Mouse (Mus musculus) intestine, embryonic 15.5 days (tissue): Measurements from ENCODE around the gene Gas6. TPM values are rescaled to one million over a fixed set of nuclear protein-coding genes. Genes with fewer than 3 reads are reported as not detected.

Experiments used
- ATAC-seq: fragments of 200-750 bp; cut with Nextera tagmentation; 2 replicates; pipeline ENCODE4 v1.8.0; 2017; ENCODE audit warnings: moderate TSS enrichment, moderate library complexity
- H3K27ac ChIP-seq: fragments of 300-500 bp; sonication (generic); 2 replicates; pipeline ENCODE4 v1.5.1; 2015; ENCODE audit warnings: mild to moderate bottlenecking, inconsistent platforms
- H3K27me3 ChIP-seq: fragments of 300-500 bp; sonication (generic); replicated peaks from 2 replicates; pipeline ENCODE4 v1.6.1; 2015; ENCODE audit warnings: inconsistent platforms
- H3K36me3 ChIP-seq: fragments of 300-500 bp; sonication (generic); 2 replicates; pipeline ENCODE4 v1.6.1; 2015; ENCODE audit warnings: inconsistent platforms
- H3K4me1 ChIP-seq: fragments of 300-500 bp; sonication (generic); replicated peaks from 2 replicates; pipeline ENCODE4 v1.6.1; 2015; ENCODE audit warnings: inconsistent platforms
- H3K4me2 ChIP-seq: fragments of 300-500 bp; sonication (generic); replicated peaks from 2 replicates; pipeline ENCODE4 v1.6.1; 2015; ENCODE audit warnings: mild to moderate bottlenecking, inconsistent platforms
- H3K4me3 ChIP-seq: fragments of 300-500 bp; sonication (generic); replicated peaks from 2 replicates; pipeline ENCODE4 v1.5.1; 2015; ENCODE audit warnings: inconsistent platforms
- H3K9ac ChIP-seq: fragments of 300-500 bp; sonication (generic); 2 replicates; pipeline ENCODE4 v1.6.1; 2015; ENCODE audit warnings: inconsistent platforms
- H3K9me3 ChIP-seq: fragments of 300-500 bp; sonication (generic); 2 replicates; pipeline ENCODE4 v1.6.1; 2016; ENCODE audit warnings: inconsistent platforms
- WGBS: fragments of 180-500 bp; shearing (Covaris S2); methylation state at CpG from one replicate; pipeline ENCODE4 v1.1.7; 2015; 5-methylcytosine and 5-hydroxymethylcytosine counted together
- polyA plus RNA-seq: library from polyadenylated mRNA; unstranded; fragments of >200 nt; fragmentation: Nextera tagmentation; extraction: Ambion mirVana; gene quantifications from 2 replicates; pipeline ENCODE4 v1.2.1, GENCODE M21; 2015

Gene Gas6
- polyA plus RNA-seq, 1 experiment from 2014 or later: 50.9 TPM

- Histone ChIP-seq H3K4me2 (no peak overlapping the region), H3K4me1 (peaks cover 33% of the 10 kb centered on the region), H3K9me3 (no peaks in the 10 kb centered on the region), H3K9ac (no peak overlapping the region), H3K27ac (0 out of 2 replicates have a peak overlapping the region, but pooled peaks have one; percentile 64), H3K4me3 (no peak overlapping the region), H3K27me3 (no peaks in the 10 kb centered on the region), H3K36me3 (no peaks in the 10 kb centered on the region)
- WGBS: 48% methylated on average over 6 of the region's 6 CpGs
- ATAC-seq: no peak
Measured at GRCm38 (mm10) chr8:13520349-13520748, 26.1 kb upstream of the Gas6 start.

DNA sequence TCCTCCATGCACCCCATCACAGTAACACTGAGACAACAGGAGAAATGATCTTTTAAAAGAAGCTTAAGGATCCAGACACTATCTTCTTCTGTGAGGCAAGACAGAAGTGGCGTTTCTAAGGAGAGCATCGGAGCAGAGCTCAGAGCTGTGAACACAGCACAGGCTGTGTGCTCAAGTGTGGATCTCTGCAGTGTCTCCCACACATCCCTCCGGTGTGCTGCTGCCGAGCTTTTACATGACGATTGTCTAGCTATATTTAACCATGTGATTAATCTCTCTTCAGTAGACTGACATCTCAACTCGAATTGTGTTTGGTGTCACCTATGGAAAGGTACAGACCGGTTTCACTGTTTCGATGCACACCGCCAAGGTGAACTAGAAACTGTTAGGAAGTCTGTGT lies 25.2 kb upstream of the Gas6 start:
- 61% methylated on average over 9 of the region's 9 CpGs for WGBS
- Histone ChIP-seq H3K9ac (no peak overlapping the region), H3K4me1 (peaks cover 33% of the 10 kb centered on the region), H3K4me2 (no peak overlapping the region), H3K36me3 (no peaks in the 10 kb centered on the region), H3K27ac (no peak overlapping the region), H3K27me3 (no peaks in the 10 kb centered on the region), H3K4me3 (no peak overlapping the region), H3K9me3 (no peaks in the 10 kb centered on the region)
- ATAC-seq: no peak

DNA sequence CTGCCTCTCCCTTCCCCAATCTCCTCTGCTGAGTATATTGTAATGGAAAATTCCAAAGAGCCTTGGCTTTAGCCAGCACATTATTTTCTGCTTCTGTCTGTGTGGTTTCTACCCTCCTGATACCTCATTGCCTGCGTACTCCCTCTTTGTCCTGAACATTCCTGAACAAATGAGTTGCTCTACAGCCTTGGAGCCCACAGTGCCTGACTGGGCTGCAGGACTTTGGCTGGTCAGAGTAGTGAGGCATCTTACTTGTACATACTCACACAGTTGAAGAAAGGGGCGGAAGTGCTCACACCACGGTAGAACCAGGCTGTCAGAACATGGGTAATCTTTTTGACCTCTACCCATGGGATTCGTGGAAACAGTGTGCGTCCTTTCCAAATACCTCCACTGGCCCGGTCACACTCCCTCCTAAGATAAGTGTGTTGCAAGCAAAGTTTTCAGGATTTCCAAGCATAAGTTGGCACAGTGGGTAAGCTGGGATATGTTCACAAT lies 23.0 kb upstream of the Gas6 start:
- Histone ChIP-seq H3K4me1 (peaks cover 33% of the 10 kb centered on the region), H3K27ac (no peak overlapping the region), H3K9ac (no peak overlapping the region), H3K36me3 (no peaks in the 10 kb centered on the region), H3K9me3 (no peaks in the 10 kb centered on the region), H3K4me2 (no peak overlapping the region), H3K4me3 (no peak overlapping the region), H3K27me3 (no peaks in the 10 kb centered on the region)
- ATAC-seq: no peak
- 85% methylated on average over 6 of the region's 6 CpGs for WGBS

GRCm38 (mm10) chr8:13516728-13517127 lies 22.4 kb upstream of the Gas6 start:
- Histone ChIP-seq H3K27ac (0 out of 2 replicates have a peak overlapping the region, but pooled peaks have one; percentile 8), H3K4me3 (no peak overlapping the region)
- no peak for ATAC-seq

DNA sequence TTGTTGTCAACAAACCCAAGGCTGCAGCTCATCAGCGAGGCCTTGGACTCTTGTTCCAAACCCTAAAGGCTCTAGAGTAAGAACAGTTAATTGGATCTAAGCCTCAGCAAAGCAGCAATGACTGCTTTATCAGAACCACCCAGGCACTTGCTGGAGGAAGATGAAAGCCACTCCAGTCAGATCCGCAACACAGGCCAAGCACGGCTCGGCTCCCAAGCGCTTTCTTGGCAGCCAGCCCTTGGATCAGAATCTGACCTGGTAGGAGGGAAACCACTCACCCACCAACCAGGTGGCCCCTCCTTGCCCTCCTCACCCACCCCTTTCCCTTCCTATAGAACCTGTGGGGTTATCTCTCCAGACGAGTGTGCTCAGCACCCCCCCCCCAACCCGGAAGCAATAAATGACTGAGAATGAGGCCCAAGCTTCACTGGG lies 21.7 kb upstream of the Gas6 start:
- no peak overlapping the region for H3K27ac ChIP-seq
- H3K9me3 ChIP-seq: no peaks in the 10 kb centered on the region
- no peaks in the 10 kb centered on the region for H3K36me3 ChIP-seq
- H3K4me3 ChIP-seq: no peak overlapping the region
- peaks cover 33% of the 10 kb centered on the region for H3K4me1 ChIP-seq
- peak; percentile 44 for ATAC-seq
- H3K4me2 ChIP-seq: no peak overlapping the region
- H3K27me3 ChIP-seq: no peaks in the 10 kb centered on the region
- no peak overlapping the region for H3K9ac ChIP-seq
- 52% methylated on average over 7 of the region's 7 CpGs for WGBS

More at GRCm38 (mm10) chr8:13516728-13517127, 22.4 kb upstream of the Gas6 start:
- no peak overlapping the region for H3K4me2 ChIP-seq
- no peaks in the 10 kb centered on the region for H3K9me3 ChIP-seq
- no peaks in the 10 kb centered on the region for H3K36me3 ChIP-seq
- no peaks in the 10 kb centered on the region for H3K27me3 ChIP-seq
- 54% methylated on average over 5 of the region's 5 CpGs for WGBS
- H3K9ac ChIP-seq: no peak overlapping the region
- peaks cover 36% of the 10 kb centered on the region for H3K4me1 ChIP-seq

DNA sequence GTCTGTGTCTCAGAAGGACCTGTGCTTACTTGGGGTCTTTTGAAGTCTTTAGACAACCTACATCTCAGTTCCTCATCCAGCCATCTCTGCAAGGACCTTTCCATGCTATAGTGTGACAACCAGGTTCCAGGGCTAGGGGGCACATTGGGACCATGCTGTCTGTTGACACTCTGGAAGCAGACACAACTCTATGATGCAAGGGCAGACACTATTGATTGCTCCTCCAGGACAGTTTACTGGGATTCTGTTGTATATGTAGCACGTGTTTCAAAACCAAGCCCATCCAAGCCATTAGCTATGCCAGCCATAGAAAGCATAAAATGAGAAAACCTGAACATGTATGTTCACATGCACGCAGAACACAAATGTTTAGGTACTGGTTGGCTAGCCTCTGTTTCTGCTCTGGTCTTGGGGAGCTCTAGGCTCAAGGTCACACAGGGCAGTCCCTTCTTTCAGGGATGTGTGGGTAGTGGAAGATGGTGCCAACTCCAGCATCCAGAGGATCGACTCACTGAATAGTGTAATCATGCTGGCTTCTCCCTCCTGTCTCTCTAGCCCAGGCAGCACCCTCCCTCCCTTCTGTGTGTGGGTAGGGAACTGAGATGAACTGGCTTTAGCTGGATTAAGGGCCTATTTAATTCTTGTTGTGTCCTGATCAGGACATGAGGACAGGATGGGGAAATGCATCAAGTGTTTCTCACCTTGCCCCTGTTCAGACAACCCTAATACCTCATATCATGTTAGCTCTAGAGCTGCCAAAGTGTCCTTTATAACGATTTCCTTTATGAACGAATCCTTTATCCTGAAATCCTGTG lies 19.5 kb upstream of the Gas6 start:
- Histone ChIP-seq H3K4me3 (no peak overlapping the region), H3K27me3 (no peaks in the 10 kb centered on the region), H3K9ac (no peak overlapping the region), H3K9me3 (no peaks in the 10 kb centered on the region), H3K4me2 (no peak overlapping the region), H3K36me3 (no peaks in the 10 kb centered on the region), H3K4me1 (peaks cover 20% of the 10 kb centered on the region), H3K27ac (no peak overlapping the region)
- ATAC-seq: no peak
- 82% methylated on average over 5 of the region's 5 CpGs for WGBS

DNA sequence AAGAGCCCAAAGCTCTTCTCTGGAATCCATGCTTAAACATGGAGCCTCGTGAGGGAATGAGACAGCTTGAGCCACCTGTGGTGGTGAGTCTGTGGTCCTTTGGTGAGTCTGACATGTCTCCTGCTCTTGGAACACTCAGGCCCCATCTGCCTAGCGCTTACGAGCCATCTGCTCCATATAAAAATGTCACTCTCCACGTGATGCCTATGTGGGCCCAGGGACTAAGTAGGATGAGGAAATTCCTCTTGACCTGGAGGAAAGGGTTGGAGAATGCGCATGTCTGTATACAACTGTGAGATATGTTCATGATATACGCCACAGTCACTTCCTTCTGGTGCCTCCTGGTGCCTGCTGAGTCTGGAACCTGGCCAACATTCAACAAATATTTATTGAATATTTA lies 18.4 kb upstream of the Gas6 start:
- 32% methylated on average over 6 of the region's 6 CpGs for WGBS
- H3K27ac ChIP-seq: no peak overlapping the region
- H3K9me3 ChIP-seq: no peaks in the 10 kb centered on the region
- H3K4me1 ChIP-seq: peaks cover 23% of the 10 kb centered on the region
- no peak overlapping the region for H3K9ac ChIP-seq
- ATAC-seq: peak; percentile 51
- H3K36me3 ChIP-seq: no peaks in the 10 kb centered on the region
- H3K27me3 ChIP-seq: no peaks in the 10 kb centered on the region
- H3K4me2 ChIP-seq: no peak overlapping the region
- no peak overlapping the region for H3K4me3 ChIP-seq

DNA sequence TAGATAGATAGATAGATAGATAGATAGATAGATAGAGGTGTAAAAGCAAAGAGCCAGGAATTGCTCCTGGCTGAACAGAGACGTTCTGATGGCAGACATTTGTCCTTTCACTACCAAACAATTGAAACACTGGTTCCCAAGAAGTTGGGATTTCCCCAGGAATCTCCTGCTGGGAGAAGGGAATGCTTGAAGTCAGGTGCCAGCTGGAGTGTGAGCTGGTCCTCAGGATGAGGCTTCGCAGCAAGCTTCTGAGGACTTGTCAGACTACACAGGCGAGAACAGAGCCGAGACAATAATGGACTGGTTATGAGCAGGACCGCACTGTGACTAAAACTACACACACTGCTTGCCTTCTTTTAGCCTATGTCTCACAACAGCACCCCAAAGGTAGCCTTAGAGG lies 17.7 kb upstream of the Gas6 start:
- no peaks in the 10 kb centered on the region for H3K9me3 ChIP-seq
- peaks cover 28% of the 10 kb centered on the region for H3K4me1 ChIP-seq
- 85% methylated on average over 5 of the region's 5 CpGs for WGBS
- no peaks in the 10 kb centered on the region for H3K36me3 ChIP-seq
- no peaks in the 10 kb centered on the region for H3K27me3 ChIP-seq
- H3K9ac ChIP-seq: no peak overlapping the region
- H3K4me2 ChIP-seq: no peak overlapping the region
- H3K27ac ChIP-seq: no peak overlapping the region
- ATAC-seq: no peak
- no peak overlapping the region for H3K4me3 ChIP-seq

DNA sequence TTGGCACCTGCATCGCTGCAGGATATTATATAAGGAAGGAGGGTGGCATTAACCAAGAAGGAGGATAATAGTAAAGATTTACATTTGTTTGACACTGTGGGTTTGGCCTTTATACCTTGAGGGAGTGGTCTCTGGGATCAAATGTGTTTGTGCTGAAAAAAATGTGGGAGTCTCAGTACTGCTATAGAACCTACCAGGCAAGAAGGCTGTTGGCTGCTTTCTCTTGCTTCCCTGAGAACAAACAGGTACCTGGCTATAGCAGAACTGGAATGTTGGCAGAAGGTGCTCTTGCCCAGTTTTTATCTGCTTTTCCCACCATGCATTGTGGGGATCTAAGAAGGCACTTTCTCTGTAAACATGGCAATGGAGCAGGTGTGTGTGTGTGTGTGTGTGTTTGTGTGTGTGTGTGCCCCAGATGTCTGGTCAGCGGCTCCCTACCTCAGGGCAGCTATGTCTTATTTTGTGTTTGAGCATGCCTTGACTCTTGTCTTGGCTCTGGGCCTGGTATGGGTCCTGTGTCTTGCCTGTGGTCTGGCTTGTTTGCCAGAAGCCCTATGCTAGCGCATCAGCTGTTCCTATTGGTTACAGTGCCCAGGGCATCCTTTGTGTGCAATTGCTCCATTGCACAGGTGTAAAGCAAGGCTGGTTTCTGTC lies 13.1 kb upstream of the Gas6 start:
- peak; percentile 44 for ATAC-seq
- no peaks in the 10 kb centered on the region for H3K27me3 ChIP-seq
- no peaks in the 10 kb centered on the region for H3K36me3 ChIP-seq

DNA sequence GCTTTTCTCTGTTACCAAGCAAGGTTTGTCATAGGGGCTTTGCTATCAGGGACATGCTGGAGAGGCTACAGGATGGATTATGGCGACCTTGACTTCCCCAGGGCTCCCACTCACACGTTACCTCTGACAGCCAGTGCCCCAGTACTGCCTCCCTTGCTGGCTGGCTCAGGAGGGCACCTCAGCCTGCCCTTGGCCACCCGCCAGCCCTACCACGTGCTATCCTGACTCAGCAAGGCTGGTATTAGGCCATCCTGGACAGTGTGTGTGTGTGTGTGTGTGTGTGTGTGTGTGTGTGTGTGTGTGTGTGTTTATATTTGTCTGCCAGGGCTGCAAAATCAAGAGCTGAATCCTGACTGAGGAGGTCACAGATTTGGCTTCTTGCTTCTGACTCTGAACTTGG lies 12.6 kb upstream of the Gas6 start:
- no peaks in the 10 kb centered on the region for H3K27me3 ChIP-seq
- H3K4me2 ChIP-seq: no peak overlapping the region
- peak overlapping the region; percentile 44 for H3K27ac ChIP-seq
- no peak overlapping the region for H3K9ac ChIP-seq
- peak; percentile 86 for ATAC-seq
- no peaks in the 10 kb centered on the region for H3K9me3 ChIP-seq
- H3K4me1 ChIP-seq: peaks cover 21% of the 10 kb centered on the region
- no peak overlapping the region for H3K4me3 ChIP-seq
- H3K36me3 ChIP-seq: no peaks in the 10 kb centered on the region
- 40% methylated on average over 4 of the region's 4 CpGs for WGBS

More for the DNA sequence above, 13.1 kb upstream of the Gas6 start:
- Histone ChIP-seq H3K27ac (peak overlapping the region; percentile 44), H3K9ac (no peak overlapping the region), H3K4me2 (no peak overlapping the region), H3K4me1 (peaks cover 24% of the 10 kb centered on the region), H3K9me3 (no peaks in the 10 kb centered on the region), H3K4me3 (no peak overlapping the region)
- WGBS: 59% methylated on average over 3 of the region's 3 CpGs

- no peaks in the 10 kb centered on the region for H3K27me3 ChIP-seq
- no peaks in the 10 kb centered on the region for H3K9me3 ChIP-seq
- H3K4me1 ChIP-seq: peaks cover 21% of the 10 kb centered on the region
- H3K36me3 ChIP-seq: no peaks in the 10 kb centered on the region
- peak overlapping the region; percentile 18 for H3K27ac ChIP-seq
- no peak overlapping the region for H3K4me3 ChIP-seq
- H3K4me2 ChIP-seq: no peak overlapping the region
- H3K9ac ChIP-seq: no peak overlapping the region
- peak; percentile 78 for ATAC-seq
Measured at GRCm38 (mm10) chr8:13504894-13505674, 10.8 kb upstream of the Gas6 start.

DNA sequence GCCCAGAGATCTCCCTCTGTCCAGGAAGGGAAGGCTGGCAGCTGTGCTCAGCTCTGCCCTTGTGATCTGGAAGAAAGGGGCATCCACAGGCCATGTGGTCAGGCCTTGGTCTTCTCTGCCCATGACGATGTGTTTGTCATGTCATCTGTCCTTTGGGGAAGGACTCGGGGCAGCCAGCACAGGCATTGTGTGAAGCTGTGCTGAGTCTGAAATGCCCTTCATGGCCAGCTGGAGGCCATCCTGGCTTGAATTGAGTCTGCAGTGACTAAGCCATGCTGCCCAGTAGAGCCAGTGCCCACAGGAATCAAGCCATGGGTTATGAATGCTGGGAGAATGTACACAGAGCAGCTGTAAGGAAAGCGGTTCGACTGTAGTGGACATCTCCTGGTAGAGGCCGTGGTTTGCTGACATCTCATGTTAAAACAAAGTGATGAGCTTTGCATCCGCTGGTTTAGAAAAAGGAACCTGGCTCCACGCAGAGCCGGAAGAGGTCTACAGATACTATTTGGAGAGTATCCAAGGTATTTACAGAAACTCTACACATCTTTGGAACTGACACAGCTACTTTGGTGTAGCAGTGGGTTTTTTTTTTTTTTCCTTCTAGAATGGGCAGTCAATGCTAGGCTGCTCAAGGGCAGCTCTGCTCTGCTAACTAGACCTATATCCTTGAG lies 9.8 kb upstream of the Gas6 start:
- peak overlapping the region; percentile 1 for H3K27ac ChIP-seq
- H3K4me1 ChIP-seq: peaks cover 21% of the 10 kb centered on the region
- no peaks in the 10 kb centered on the region for H3K27me3 ChIP-seq
- no peaks in the 10 kb centered on the region for H3K9me3 ChIP-seq
- H3K4me3 ChIP-seq: no peak overlapping the region
- ATAC-seq: no peak
- no peaks in the 10 kb centered on the region for H3K36me3 ChIP-seq
- WGBS: 63% methylated on average over 8 of the region's 8 CpGs
- no peak overlapping the region for H3K9ac ChIP-seq
- no peak overlapping the region for H3K4me2 ChIP-seq
